Mouse (Mus musculus) C2C12 (cell line): ENCODE measurements around the gene Fam222a.

Experiments
- MYOG ChIP-seq: IDR thresholded peaks from one replicate; pipeline ENCODE4 v1.6.1; 2011; ENCODE audit not compliant: control insufficient read depth, insufficient read length; ENCODE audit errors: extremely low read depth
- USF1 ChIP-seq: IDR thresholded peaks from one replicate; pipeline ENCODE4 v1.6.1; 2011; ENCODE audit warnings: low read depth, mild to moderate bottlenecking, control low read depth, moderate library complexity

GRCm38 (mm10) chr5:114567565-114568197, at the start of gene Fam222a:
- no peak for TF ChIP-seq USF1
- TF ChIP-seq MYOG, result no peak
